Mouse (Mus musculus) MEL-GATA-1-ER (cell line): Measurements from ENCODE around the gene Tut7.
"Not testable (repeated sequence)": the region's sequence is repeated elsewhere in the genome, so short reads cannot be mapped to it uniquely, and the experiment has no call there.

Experiments
- DNase-seq: peaks from one replicate; pipeline ENCODE4 v3.0.0-alpha.2; 2012; ENCODE audit warnings: low read depth; ENCODE audit errors: extremely low read depth

Tut7 gene

DNA sequence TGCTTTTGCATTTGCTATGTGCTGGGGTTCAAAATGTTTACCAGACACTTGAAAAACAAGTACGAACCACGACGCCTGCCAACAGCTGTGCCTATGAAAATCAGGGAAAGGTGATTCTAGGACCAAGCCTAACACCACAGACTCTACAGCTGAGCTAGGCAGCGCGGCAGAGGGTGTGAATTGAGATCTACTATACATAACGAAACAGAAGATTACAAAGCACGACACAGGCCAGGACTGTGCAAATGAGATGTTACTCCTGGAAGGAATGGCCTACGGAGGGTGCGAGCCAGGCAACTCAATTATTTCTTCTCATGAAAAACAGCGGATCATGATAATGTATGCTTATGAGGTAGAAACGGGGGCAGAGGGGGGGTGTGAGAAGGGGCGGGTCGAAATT is 54.4 kb downstream of the Tut7 start:
- peak; percentile 21 for DNase-seq

DNA sequence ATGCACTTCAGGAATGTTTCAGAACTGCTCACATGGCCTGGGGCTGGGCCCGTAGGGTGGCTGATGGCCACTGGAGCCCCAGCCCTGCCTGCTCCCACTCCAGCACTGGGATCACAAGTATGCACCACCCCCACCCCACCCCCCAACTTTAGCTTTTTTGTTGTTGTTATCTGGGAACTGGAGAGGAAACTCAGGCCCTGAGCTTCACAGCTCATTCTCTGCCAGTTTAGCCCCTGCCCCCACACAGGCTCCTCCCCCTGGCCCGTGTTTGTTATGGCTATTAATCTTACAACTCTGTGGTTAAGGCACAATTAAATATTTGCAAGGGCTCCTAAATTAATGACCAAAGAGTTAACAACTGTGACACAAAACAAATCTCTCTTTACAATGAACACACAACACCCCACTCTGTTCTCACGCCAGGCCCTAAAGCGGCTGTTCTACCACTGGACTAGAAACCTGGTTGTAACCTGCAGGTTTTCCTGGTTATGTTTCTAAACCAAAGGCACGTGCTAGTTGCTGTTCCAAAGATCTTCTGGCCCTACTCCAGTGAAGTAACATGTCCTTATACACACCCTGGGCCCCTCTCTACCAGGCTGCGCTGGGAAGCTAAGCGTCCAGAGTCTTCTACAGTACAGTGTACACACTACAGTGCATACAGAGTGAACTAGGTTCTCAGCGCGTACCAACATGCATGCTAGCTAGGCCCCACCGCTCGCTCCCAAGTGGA is 56.0 kb downstream of the Tut7 start:
- no peak for DNase-seq

DNA sequence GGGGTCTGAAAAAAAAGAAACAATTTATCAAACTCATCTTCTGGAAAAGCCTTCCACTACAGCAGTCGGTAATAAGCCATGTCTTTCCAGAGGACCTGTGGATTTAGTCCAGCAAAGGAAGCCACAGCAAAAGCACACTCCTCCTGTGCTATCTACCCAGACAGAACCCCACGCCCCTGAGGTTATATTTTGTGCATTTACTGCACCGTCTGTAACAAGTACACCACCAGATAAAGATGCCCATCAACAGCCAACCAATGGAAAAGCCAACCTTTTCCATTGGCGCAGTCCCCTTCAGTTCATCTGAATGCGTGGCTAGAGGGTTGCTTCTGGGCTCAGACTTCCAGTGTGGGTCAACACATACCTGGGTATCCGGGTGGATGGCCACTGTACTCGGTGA is 60.2 kb downstream of the Tut7 start:
- no peak for DNase-seq

DNA sequence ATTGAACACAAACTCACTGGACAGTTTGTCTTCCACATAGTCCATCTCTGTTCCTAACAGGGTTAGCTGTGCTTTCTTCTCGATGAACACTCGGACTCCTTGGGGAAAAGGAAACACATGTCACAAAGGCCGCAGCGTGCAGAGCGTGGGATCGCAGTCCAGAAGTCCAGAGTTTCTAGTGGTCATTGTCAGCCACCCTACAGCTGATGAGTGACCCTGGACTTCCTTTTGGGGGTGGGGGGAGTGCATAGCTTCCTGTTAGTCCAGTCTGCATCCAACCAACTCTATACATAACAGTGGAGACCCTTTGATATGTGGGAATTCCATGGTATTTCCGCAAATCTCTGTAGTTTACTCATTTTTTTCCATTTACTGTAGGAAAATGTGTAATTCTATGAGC is 66.0 kb downstream of the Tut7 start:
- DNase-seq = no peak

GRCm38 (mm10) chr13:59750310-59750709 is 72.6 kb downstream of the Tut7 start:
- DNase-seq = no peak

DNA sequence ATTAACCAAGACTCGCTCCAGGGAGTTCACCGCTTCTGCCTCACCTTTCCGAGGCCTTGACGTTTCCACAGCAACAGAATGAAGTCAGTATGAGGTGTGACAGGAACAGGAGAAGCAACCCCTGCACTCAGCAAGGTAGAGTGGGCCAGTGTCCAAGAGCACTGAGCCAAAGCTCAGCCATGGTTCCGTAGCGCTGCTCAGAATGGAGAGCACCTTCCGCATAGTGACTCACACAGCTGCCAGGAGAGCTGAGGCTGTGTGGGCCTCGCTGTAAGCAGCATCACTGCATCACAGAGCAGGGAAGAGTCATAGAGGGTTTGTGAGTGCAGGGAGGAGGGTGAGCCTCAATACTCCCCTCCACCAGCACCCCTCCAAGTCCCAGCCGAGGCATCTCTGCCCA is 76.2 kb downstream of the Tut7 start, which contains the start of gene 1700014D04Rik:
1700014D04Rik (minus strand) TSS at position 42 of the 400 bp plus-strand sequence.
- no peak for DNase-seq

GRCm38 (mm10) chr13:59746164-59746563 is 76.8 kb downstream of the Tut7 start:
- no peak for DNase-seq

- no peak for DNase-seq
Measured at GRCm38 (mm10) chr13:59745462-59745861, 77.5 kb downstream of the Tut7 start.

GRCm38 (mm10) chr13:59741697-59742096 is 81.2 kb downstream of the Tut7 start:
- DNase-seq = peak; percentile 59

- no peak for DNase-seq
Measured at GRCm38 (mm10) chr13:59741096-59741495, 81.9 kb downstream of the Tut7 start.

GRCm38 (mm10) chr13:59739397-59739796 is 83.5 kb downstream of the Tut7 start:
- DNase-seq = no peak

DNA sequence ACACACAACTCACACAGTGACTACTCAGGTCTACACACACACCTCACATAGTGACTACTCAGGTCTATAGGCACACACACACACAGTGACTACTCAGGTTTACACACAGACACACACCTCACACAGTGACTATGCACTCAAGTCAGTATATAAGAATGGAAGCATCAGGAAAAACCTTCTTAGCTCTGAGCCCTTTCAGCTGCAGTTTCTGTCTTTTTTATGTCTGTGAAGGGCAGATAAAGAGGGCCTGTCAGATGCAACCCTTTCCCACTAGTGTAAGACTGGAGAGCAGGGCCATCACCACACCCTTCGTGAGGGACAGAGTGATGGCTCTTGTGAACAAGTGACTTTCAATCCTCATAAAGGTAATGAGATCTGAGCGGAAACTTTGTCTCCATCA is 84.5 kb downstream of the Tut7 start:
- DNase-seq = no peak

DNA sequence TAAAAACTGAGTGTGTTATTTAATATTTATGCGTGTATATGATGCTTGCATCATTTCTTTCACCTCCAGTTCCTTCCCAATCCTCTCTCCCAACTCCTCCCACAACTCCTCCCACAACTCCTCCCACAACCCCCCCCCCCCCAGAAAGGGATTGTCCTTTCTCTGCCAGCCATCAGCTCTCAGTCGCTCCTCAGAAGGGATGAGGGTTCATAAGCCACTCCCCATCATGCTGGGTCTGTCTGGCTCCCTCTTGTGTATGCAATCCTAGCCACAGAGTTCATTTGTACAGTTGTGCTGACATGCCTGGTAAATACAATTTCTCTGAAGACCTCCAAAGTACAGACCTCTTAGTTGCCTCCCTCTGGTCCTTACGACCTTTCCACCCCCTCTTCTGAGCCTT is 87.8 kb downstream of the Tut7 start:
- peak; percentile 74 for DNase-seq

- DNase-seq = peak; percentile 36
Measured at GRCm38 (mm10) chr13:59734347-59734746, 88.6 kb downstream of the Tut7 start.

DNA sequence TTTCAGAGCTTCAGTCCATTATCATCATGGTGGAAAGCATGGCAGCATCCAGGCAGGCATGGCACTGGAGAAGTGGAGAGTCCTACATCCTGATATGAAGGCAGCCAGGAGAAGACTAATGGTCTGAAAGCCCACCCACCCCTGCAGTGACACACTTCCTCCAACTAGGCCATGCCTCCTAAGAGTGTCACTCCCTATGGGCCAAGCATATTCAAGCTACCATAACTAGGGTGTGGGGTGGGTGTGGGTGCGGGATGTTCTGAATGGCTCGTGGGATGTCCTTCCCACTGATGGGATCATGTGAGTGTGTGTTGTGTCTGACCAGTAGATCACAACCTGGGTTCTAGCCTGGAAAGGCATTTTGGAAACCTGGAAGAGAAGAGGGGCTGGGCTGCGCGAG is 89.0 kb downstream of the Tut7 start:
- DNase-seq = peak; percentile 74

GRCm38 (mm10) chr13:59731652-59732051 is 91.3 kb downstream of the Tut7 start, which contains the start of gene Spata31d1d:
TSS of gene Spata31d1d (minus strand) at chr13:59731752.
- no peak for DNase-seq

DNA sequence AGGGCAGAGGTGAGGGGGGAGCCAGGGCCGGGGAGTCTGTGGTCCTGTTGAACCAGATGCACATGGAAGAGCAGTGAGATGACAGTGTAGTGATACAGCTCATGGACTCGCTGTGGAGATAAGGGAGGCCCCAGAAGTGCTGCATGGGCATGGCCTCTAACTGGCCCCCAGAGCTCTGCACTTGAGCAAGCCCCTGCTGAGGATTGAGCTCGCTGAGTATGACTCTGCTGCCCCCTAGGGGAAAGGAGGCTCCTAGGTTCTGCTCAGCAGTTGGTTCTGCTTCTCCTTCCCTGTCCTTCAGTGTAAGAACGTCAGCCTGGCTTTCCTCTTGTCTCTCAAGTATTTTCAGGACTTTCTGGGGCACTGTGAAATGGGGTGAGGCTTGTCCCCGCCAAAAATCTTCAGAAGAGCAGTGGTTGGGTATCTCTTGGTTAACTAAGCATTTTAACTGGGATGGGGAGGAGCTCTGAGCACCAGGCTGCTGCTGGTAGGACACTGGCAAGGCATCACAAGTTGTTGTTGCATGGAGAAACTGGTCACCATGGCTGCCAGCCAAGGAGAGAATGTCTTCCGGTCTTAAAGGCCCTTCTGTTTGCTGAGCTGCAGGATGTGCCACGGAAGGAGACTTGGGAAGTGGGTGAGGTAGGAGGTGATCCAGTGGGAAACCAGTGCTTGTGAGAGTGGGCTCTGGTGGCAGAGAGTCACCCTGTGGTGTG is 94.4 kb downstream of the Tut7 start:
- DNase-seq = peak; percentile 69

GRCm38 (mm10) chr13:59726139-59726867 is 96.6 kb downstream of the Tut7 start:
- no peak for DNase-seq

- not testable (repeated sequence) for DNase-seq
Measured at GRCm38 (mm10) chr13:59722089-59722488, 100.9 kb downstream of the Tut7 start.
